Mouse (Mus musculus): ENCODE measurements at regions not wholly inside any gene's neighbourhood (a gene's known extent, or its start where the extent isn't known, plus 50 kb on each side); places are given as distances from the start of the nearest gene placed in this dataset.

- WGBS: 53% methylated on average over 5 of the region's 5 CpGs
Measured at GRCm38 (mm10) chr1:55807028-55807427, 401.3 kb downstream of the Plcl1 start.

GRCm38 (mm10) chr1:55808724-55809519, 403.2 kb downstream of the Plcl1 start:
- DNase-seq (ENCODE audit: low spot score): no peak
- no peak for ATAC-seq (replicated peaks; ENCODE audit: low FRiP score, low TSS enrichment, low read depth)
- WGBS: 81% methylated on average over 7 of the region's 7 CpGs

More at GRCm38 (mm10) chr1:55807028-55807427, 401.3 kb downstream of the Plcl1 start:
- Histone ChIP-seq H3K36me3 (ENCODE audit: control insufficient read depth, insufficient read depth, low read length) (no peaks in the 10 kb centered on the region), H3K4me1 (replicated peaks; ENCODE audit: control insufficient read depth, insufficient read depth, low read length) (no peaks in the 10 kb centered on the region), H3K4me3 (ENCODE audit: low read depth, low read length) (no peak overlapping the region), H3K9me3 (ENCODE audit: control insufficient read depth, low read length) (no peaks in the 10 kb centered on the region), H3K27ac (ENCODE audit: low read depth) (no peak overlapping the region), H3K27me3 (replicated peaks; ENCODE audit: control insufficient read depth, insufficient read depth, low read length) (no peaks in the 10 kb centered on the region), H3K4me2 (ENCODE audit: low read length) (no peak overlapping the region), H3K9ac (ENCODE audit: low read length) (no peak overlapping the region)
- ATAC-seq (replicated peaks; ENCODE audit: low FRiP score, low TSS enrichment, low read depth) (no peak), DNase-seq (ENCODE audit: low spot score) (no peak)

GRCm38 (mm10) chr1:55812486-55812885, 406.8 kb downstream of the Plcl1 start:
- ATAC-seq (replicated peaks; ENCODE audit: low FRiP score, low TSS enrichment, low read depth): no peak
- Histone ChIP-seq H3K9ac (ENCODE audit: low read length) (no peak overlapping the region), H3K27ac (ENCODE audit: low read depth) (no peak overlapping the region), H3K4me1 (replicated peaks; ENCODE audit: control insufficient read depth, insufficient read depth, low read length) (no peaks in the 10 kb centered on the region), H3K4me3 (ENCODE audit: low read depth, low read length) (no peak overlapping the region), H3K9me3 (ENCODE audit: control insufficient read depth, low read length) (no peaks in the 10 kb centered on the region), H3K36me3 (ENCODE audit: control insufficient read depth, insufficient read depth, low read length) (no peaks in the 10 kb centered on the region), H3K4me2 (ENCODE audit: low read length) (no peak overlapping the region), H3K27me3 (replicated peaks; ENCODE audit: control insufficient read depth, insufficient read depth, low read length) (no peaks in the 10 kb centered on the region)
- no peak for DNase-seq (ENCODE audit: low spot score)
- 85% methylated on average over 1 of the region's 1 CpGs for whole genome bisulfite sequencing

More at GRCm38 (mm10) chr1:55808724-55809519, 403.2 kb downstream of the Plcl1 start:
- no peaks in the 10 kb centered on the region for H3K9me3 ChIP-seq (ENCODE audit: control insufficient read depth, low read length)
- H3K4me2 ChIP-seq (ENCODE audit: low read length): no peak overlapping the region
- no peak overlapping the region for H3K27ac ChIP-seq (ENCODE audit: low read depth)
- no peaks in the 10 kb centered on the region for H3K4me1 ChIP-seq (replicated peaks; ENCODE audit: control insufficient read depth, insufficient read depth, low read length)
- no peak overlapping the region for H3K4me3 ChIP-seq (ENCODE audit: low read depth, low read length)
- H3K27me3 ChIP-seq (replicated peaks; ENCODE audit: control insufficient read depth, insufficient read depth, low read length): no peaks in the 10 kb centered on the region
- no peaks in the 10 kb centered on the region for H3K36me3 ChIP-seq (ENCODE audit: control insufficient read depth, insufficient read depth, low read length)
- H3K9ac ChIP-seq (ENCODE audit: low read length): no peak overlapping the region

GRCm38 (mm10) chr1:55820866-55821500, 415.3 kb downstream of the Plcl1 start:
- no peak for ATAC-seq (replicated peaks; ENCODE audit: low FRiP score, low TSS enrichment, low read depth)
- Histone ChIP-seq H3K9ac (ENCODE audit: low read length) (no peak overlapping the region), H3K27me3 (replicated peaks; ENCODE audit: control insufficient read depth, insufficient read depth, low read length) (no peaks in the 10 kb centered on the region), H3K36me3 (ENCODE audit: control insufficient read depth, insufficient read depth, low read length) (no peaks in the 10 kb centered on the region), H3K27ac (ENCODE audit: low read depth) (no peak overlapping the region), H3K4me1 (replicated peaks; ENCODE audit: control insufficient read depth, insufficient read depth, low read length) (no peaks in the 10 kb centered on the region), H3K4me2 (ENCODE audit: low read length) (no peak overlapping the region), H3K9me3 (ENCODE audit: control insufficient read depth, low read length) (no peaks in the 10 kb centered on the region), H3K4me3 (ENCODE audit: low read depth, low read length) (no peak overlapping the region)
- 74% methylated on average over 3 of the region's 3 CpGs for WGBS
- no peak for DNase-seq (ENCODE audit: low spot score)

- Histone ChIP-seq H3K27ac (ENCODE audit: low read depth) (no peak overlapping the region), H3K27me3 (replicated peaks; ENCODE audit: control insufficient read depth, insufficient read depth, low read length) (no peaks in the 10 kb centered on the region), H3K9me3 (ENCODE audit: control insufficient read depth, low read length) (no peaks in the 10 kb centered on the region), H3K4me2 (ENCODE audit: low read length) (no peak overlapping the region), H3K4me1 (replicated peaks; ENCODE audit: control insufficient read depth, insufficient read depth, low read length) (no peaks in the 10 kb centered on the region), H3K9ac (ENCODE audit: low read length) (no peak overlapping the region), H3K36me3 (ENCODE audit: control insufficient read depth, insufficient read depth, low read length) (no peaks in the 10 kb centered on the region), H3K4me3 (ENCODE audit: low read depth, low read length) (no peak overlapping the region)
- DNase-seq (ENCODE audit: low spot score) (no peak), ATAC-seq (replicated peaks; ENCODE audit: low FRiP score, low TSS enrichment, low read depth) (no peak)
- 93% methylated on average over 4 of the region's 4 CpGs for WGBS
Measured at GRCm38 (mm10) chr1:55822599-55822998, 416.9 kb downstream of the Plcl1 start.

- DNase-seq (ENCODE audit: low spot score) (no peak), ATAC-seq (replicated peaks; ENCODE audit: low FRiP score, low TSS enrichment, low read depth) (no peak)
- Histone ChIP-seq H3K4me1 (replicated peaks; ENCODE audit: control insufficient read depth, insufficient read depth, low read length) (no peaks in the 10 kb centered on the region), H3K27ac (ENCODE audit: low read depth) (no peak overlapping the region), H3K4me3 (ENCODE audit: low read depth, low read length) (no peak overlapping the region), H3K9me3 (ENCODE audit: control insufficient read depth, low read length) (no peaks in the 10 kb centered on the region), H3K36me3 (ENCODE audit: control insufficient read depth, insufficient read depth, low read length) (no peaks in the 10 kb centered on the region), H3K9ac (ENCODE audit: low read length) (no peak overlapping the region), H3K4me2 (ENCODE audit: low read length) (no peak overlapping the region), H3K27me3 (replicated peaks; ENCODE audit: control insufficient read depth, insufficient read depth, low read length) (no peaks in the 10 kb centered on the region)
Measured at GRCm38 (mm10) chr1:55827191-55827590, 421.5 kb downstream of the Plcl1 start.

GRCm38 (mm10) chr1:55835281-55835680, 429.6 kb downstream of the Plcl1 start:
- no peaks in the 10 kb centered on the region for H3K4me1 ChIP-seq (replicated peaks; ENCODE audit: control insufficient read depth, insufficient read depth, low read length)
- no peaks in the 10 kb centered on the region for H3K36me3 ChIP-seq (ENCODE audit: control insufficient read depth, insufficient read depth, low read length)
- no peak overlapping the region for H3K9ac ChIP-seq (ENCODE audit: low read length)
- no peak overlapping the region for H3K27ac ChIP-seq (ENCODE audit: low read depth)
- H3K27me3 ChIP-seq (replicated peaks; ENCODE audit: control insufficient read depth, insufficient read depth, low read length): no peaks in the 10 kb centered on the region
- no peak overlapping the region for H3K4me3 ChIP-seq (ENCODE audit: low read depth, low read length)
- no peak for ATAC-seq (replicated peaks; ENCODE audit: low FRiP score, low TSS enrichment, low read depth)
- no peak overlapping the region for H3K4me2 ChIP-seq (ENCODE audit: low read length)
- WGBS: 91% methylated on average over 3 of the region's 3 CpGs
- no peaks in the 10 kb centered on the region for H3K9me3 ChIP-seq (ENCODE audit: control insufficient read depth, low read length)
- DNase-seq (ENCODE audit: low spot score): no peak

GRCm38 (mm10) chr1:55836750-55837149, 431.0 kb downstream of the Plcl1 start:
- H3K27ac ChIP-seq (ENCODE audit: low read depth): no peak overlapping the region
- no peak for DNase-seq (ENCODE audit: low spot score)
- 90% methylated on average over 2 of the region's 2 CpGs for WGBS

GRCm38 (mm10) chr1:55837366-55837765, 431.6 kb downstream of the Plcl1 start:
- ATAC-seq (replicated peaks; ENCODE audit: low FRiP score, low TSS enrichment, low read depth) (no peak), DNase-seq (ENCODE audit: low spot score) (no peak)
- no peak overlapping the region for H3K27ac ChIP-seq (ENCODE audit: low read depth)
- no peaks in the 10 kb centered on the region for H3K4me1 ChIP-seq (replicated peaks; ENCODE audit: control insufficient read depth, insufficient read depth, low read length)
- no peak overlapping the region for H3K4me2 ChIP-seq (ENCODE audit: low read length)
- no peaks in the 10 kb centered on the region for H3K36me3 ChIP-seq (ENCODE audit: control insufficient read depth, insufficient read depth, low read length)
- no peak overlapping the region for H3K9ac ChIP-seq (ENCODE audit: low read length)
- H3K9me3 ChIP-seq (ENCODE audit: control insufficient read depth, low read length): no peaks in the 10 kb centered on the region
- H3K4me3 ChIP-seq (ENCODE audit: low read depth, low read length): no peak overlapping the region
- H3K27me3 ChIP-seq (replicated peaks; ENCODE audit: control insufficient read depth, insufficient read depth, low read length): no peaks in the 10 kb centered on the region

More at GRCm38 (mm10) chr1:55836750-55837149, 431.0 kb downstream of the Plcl1 start:
- Histone ChIP-seq H3K36me3 (ENCODE audit: control insufficient read depth, insufficient read depth, low read length) (no peaks in the 10 kb centered on the region), H3K27me3 (replicated peaks; ENCODE audit: control insufficient read depth, insufficient read depth, low read length) (no peaks in the 10 kb centered on the region), H3K4me3 (ENCODE audit: low read depth, low read length) (no peak overlapping the region), H3K9ac (ENCODE audit: low read length) (no peak overlapping the region), H3K4me1 (replicated peaks; ENCODE audit: control insufficient read depth, insufficient read depth, low read length) (no peaks in the 10 kb centered on the region), H3K9me3 (ENCODE audit: control insufficient read depth, low read length) (no peaks in the 10 kb centered on the region), H3K4me2 (ENCODE audit: low read length) (no peak overlapping the region)
- no peak for ATAC-seq (replicated peaks; ENCODE audit: low FRiP score, low TSS enrichment, low read depth)
